Mouse (Mus musculus) megakaryocyte, embryonic 14.5 days (primary cell): Measurements from ENCODE around the gene Gm49661.

Experiments used
- FLI1 ChIP-seq: IDR thresholded peaks from 2 replicates; pipeline ENCODE4 v1.6.1; 2012; ENCODE audit warnings: low read length, inconsistent platforms, mixed read lengths
- GATA1 ChIP-seq: IDR thresholded peaks from 3 replicates; pipeline ENCODE4 v1.6.1; 2012; ENCODE audit warnings: mixed read lengths, low read length, inconsistent platforms, borderline replicate concordance

DNA sequence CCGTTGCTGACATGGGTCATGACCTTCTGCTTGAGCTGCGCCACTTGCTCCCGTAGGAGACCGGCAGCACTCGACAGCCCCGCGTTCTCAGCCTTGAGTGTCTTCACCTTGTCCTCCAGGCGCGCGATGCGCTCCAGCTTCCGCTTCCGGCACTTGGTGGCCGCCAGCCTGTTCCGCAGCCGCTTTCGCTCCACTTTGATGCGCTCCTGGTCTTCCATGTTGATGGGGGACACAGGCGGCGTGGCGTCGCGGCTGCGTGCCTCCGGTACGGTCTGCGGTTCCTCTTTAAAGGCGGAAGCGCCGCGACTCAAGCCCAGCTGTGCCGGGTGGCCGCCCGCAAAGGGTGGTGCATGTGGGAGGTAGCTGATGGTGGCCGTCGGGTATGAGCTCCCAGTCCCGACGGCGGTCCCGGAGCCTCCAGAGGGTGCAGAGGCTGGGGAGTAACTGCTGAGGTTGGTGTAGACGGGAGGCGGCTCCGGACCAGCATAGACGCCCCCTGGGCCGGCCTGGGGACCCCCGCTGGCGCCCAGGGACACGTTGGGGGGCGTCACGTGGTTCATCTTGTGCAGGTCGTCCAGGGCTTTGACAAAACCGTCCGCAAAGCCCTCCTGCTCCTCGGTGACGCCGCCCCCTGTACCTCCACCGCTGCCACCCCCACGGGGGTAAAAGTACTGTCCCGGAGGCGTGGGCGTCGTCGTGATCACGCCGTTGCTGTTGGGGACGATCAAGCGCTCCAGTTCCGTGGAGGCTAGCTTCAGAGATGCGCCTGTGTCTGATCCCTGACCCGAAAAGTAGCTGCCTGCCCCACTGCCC is 8.4 kb upstream of the Gm49661 start:
- TF ChIP-seq GATA1 = no peak
- TF ChIP-seq FLI1 = no peak
